Comparison of ENCODE assay signal across 18 mouse cellular contexts in the genomic region with DNA sequence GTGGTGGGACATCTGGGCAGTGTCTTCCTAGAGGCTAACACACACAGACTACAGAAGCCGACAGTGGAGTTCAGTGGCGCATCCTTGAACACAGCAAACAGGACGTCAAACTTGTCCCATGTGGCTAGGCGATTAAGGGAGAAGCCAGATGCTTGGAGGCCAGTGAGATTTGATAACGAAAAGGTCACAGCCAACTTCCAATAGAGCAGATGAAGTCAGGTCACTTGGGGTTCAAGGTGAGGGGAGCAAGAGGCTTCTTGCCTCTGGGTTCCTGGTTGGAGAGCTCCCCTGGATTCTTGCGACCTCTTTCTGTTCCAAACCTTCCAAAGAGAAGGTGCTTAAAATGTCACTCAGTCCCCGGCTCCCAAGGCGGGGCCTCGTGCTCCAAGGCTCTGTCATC. TPM values are rescaled to one million over a fixed set of nuclear protein-coding genes. Genes with fewer than 3 reads are reported as not detected.
DNase-seq lines count a peak whose midpoint lies in the region; ATAC-seq and TF ChIP-seq lines count a peak whose summit lies in the region.
"Had no signal": no experiment of that assay in that cellular context is flagged by ENCODE, and none has a peak within 500 bp of the region (broad histone marks: within the 10 kb centered on the region; RNA-seq: fewer than 3 reads in every experiment).

No protein-coding gene starts in this region.

- H3K27me3 ChIP-seq in hindbrain, postnatal 0 days (ENCODE audit: insufficient read depth, low read length), result no peaks in the 10 kb centered on the region
- H3K27me3 ChIP-seq in hindbrain, embryonic 11.5 days (ENCODE audit: control insufficient read depth, insufficient read depth, low read length), result no peaks in the 10 kb centered on the region
- no peaks in the 10 kb centered on the region for H3K27me3 ChIP-seq in thymus, adult 2 months (ENCODE audit: control insufficient read depth, insufficient read depth, low read length)
- H3K27me3 ChIP-seq: Patski had no signal

- H3K36me3 ChIP-seq in hindbrain, postnatal 0 days (ENCODE audit: insufficient read depth, low read length), result no peaks in the 10 kb centered on the region
- no peaks in the 10 kb centered on the region for H3K36me3 ChIP-seq in hindbrain, embryonic 11.5 days (ENCODE audit: control insufficient read depth, insufficient read depth, low read length)
- no peaks in the 10 kb centered on the region for H3K36me3 ChIP-seq in thymus, adult 2 months (ENCODE audit: control insufficient read depth, insufficient read depth, low read length)

- no peak for TF ChIP-seq CTCF in hindbrain, postnatal 0 days (IDR thresholded peaks at IDR 0.05; ENCODE audit: low read depth)
- TF ChIP-seq CTCF in thymus, adult 2 months (IDR thresholded peaks at IDR 0.05; ENCODE audit: borderline replicate concordance, control insufficient read depth, extremely low read depth, insufficient read depth, low read length, poor library complexity), result no peak

- H3K4me3 ChIP-seq in hindbrain, postnatal 0 days (ENCODE audit: low read length), result no peak overlapping the region
- H3K4me3 ChIP-seq in hindbrain, embryonic 11.5 days (ENCODE audit: low read depth, low read length), result no peak overlapping the region
- H3K4me3 ChIP-seq in thymus, adult 2 months (ENCODE audit: control insufficient read depth, insufficient read depth, low read length), result no peak overlapping the region

- no peaks in the 10 kb centered on the region for H3K4me1 ChIP-seq in hindbrain, postnatal 0 days (ENCODE audit: insufficient read depth, low read length)
- H3K4me1 ChIP-seq in hindbrain, embryonic 11.5 days (replicated peaks; ENCODE audit: control insufficient read depth, insufficient read depth, low read length), result no peaks in the 10 kb centered on the region
- peaks cover 32% of the 10 kb centered on the region for H3K4me1 ChIP-seq in thymus, adult 2 months (replicated peaks; ENCODE audit: control insufficient read depth, insufficient read depth, low read length)

- H3K27ac ChIP-seq in hindbrain, postnatal 0 days, result 0 out of 2 replicates have a peak overlapping the region, but pooled peaks have one; percentile 33
- no peak overlapping the region for H3K27ac ChIP-seq in hindbrain, embryonic 11.5 days (ENCODE audit: low read depth, low read length)
- peak overlapping the region; percentile 94 for H3K27ac ChIP-seq in thymus, adult 2 months (ENCODE audit: control insufficient read depth, insufficient read depth, low read length)

- no peak for TF ChIP-seq POLR2A in thymus, adult 2 months (IDR thresholded peaks at IDR 0.05; ENCODE audit: control insufficient read depth, extremely low read depth, insufficient read depth, low read length, poor library complexity)

- no peaks in the 10 kb centered on the region for H3K9me3 ChIP-seq in hindbrain, postnatal 0 days (ENCODE audit: low read length)
- no peaks in the 10 kb centered on the region for H3K9me3 ChIP-seq in hindbrain, embryonic 11.5 days (ENCODE audit: control insufficient read depth, low read length)

- DNase-seq in adrenal gland, adult (ENCODE audit: inconsistent age in 2 of 2, low spot score in 1 of 2), result peak; percentile 68 to 83
- DNase-seq in adrenal gland, postnatal 10 days, result no peak
- DNase-seq in hindbrain, postnatal 0 days (ENCODE audit: low spot score), result no peak
- no peak for DNase-seq in hindbrain, embryonic 11.5 days (ENCODE audit: low spot score)
- no peak for DNase-seq in thymus, adult 2 months
- no peak for DNase-seq in thymus, postnatal 4 days
- DNase-seq in right cerebral cortex, adult 2 months (ENCODE audit: low spot score in 2 of 2), result no peak
- DNase-seq: adrenal gland, postnatal 25 days; cerebellum, adult 18-20 months; right cerebral cortex, postnatal 4 days had no signal

- H3K4me2 ChIP-seq in hindbrain, postnatal 0 days (ENCODE audit: low read depth, low read length), result no peak overlapping the region
- H3K4me2 ChIP-seq in hindbrain, embryonic 11.5 days (replicated peaks; ENCODE audit: low read depth, low read length), result no peak overlapping the region

- no peak overlapping the region for H3K9ac ChIP-seq in hindbrain, postnatal 0 days (replicated peaks; ENCODE audit: low read length)
- no peak overlapping the region for H3K9ac ChIP-seq in hindbrain, embryonic 11.5 days (ENCODE audit: low read depth, low read length)

- no peak for ATAC-seq in hindbrain, postnatal 0 days
- no peak for ATAC-seq in hindbrain, embryonic 11.5 days (ENCODE audit: low FRiP score)
- no peak for ATAC-seq in erythroblast, adult 5-6 weeks (replicated peaks; ENCODE audit: low FRiP score, poor library complexity, severe bottlenecking)
- ATAC-seq: Patski had no signal

- WGBS in hindbrain, postnatal 0 days, result 79% methylated on average over 9 of the region's 9 CpGs
- WGBS in hindbrain, embryonic 11.5 days, result 75% methylated on average over 9 of the region's 9 CpGs
- 87% methylated on average over 9 of the region's 9 CpGs for WGBS in thymus, adult 2 months

RNA-seq across cellular contexts. Expression of a gene that starts 7.6 kb away (rescaled TPM):
- 10 to 100 TPM; 35.5 to 89.5 TPM for total RNA-seq in adrenal gland, postnatal 10 days (2021)
- 0.26 TPM in 1 of 2 replicates, not detected in the other for total RNA-seq in hindbrain, postnatal 0 days (2014; rRNA removed)
- not detected in 2 replicates for polyA plus RNA-seq in hindbrain, postnatal 0 days (2015; fragmentation: Nextera tagmentation; extraction: Ambion mirVana)
- polyA plus RNA-seq in hindbrain, embryonic 11.5 days (2014; fragmentation: Nextera tagmentation; extraction: Ambion mirVana), result not detected in 2 replicates
- polyA plus RNA-seq in thymus, adult 2 months (2012; rRNA removed), result 0.15 and 0.37 TPM in 2 replicates
- total RNA-seq in erythroblast, adult 5-6 weeks (2015; ENCODE audit: low replicate concordance), result not detected in 2 replicates
- 0.70 TPM in 1 of 2 replicates, not detected in the other for total RNA-seq in erythroblast, adult 5-6 weeks (2017; ENCODE audit: low replicate concordance)
- total RNA-seq: granulocyte monocyte progenitor cell, adult 5-6 weeks; left cerebral cortex, postnatal 36 days; megakaryocyte-erythroid progenitor cell, adult 5-6 weeks had no signal
- polyA plus RNA-seq: cortical plate, adult 2 months; frontal cortex, adult 2 months; intestine, embryonic 14.5 days; Patski had no signal

RNA-seq across cellular contexts. Expression of a gene that starts 29.4 kb away (rescaled TPM):
- total RNA-seq in adrenal gland, postnatal 10 days (2021), result 100 to 1,000 TPM; 103 to 122 TPM
- 0.36 and 0.47 TPM in 2 replicates for total RNA-seq in hindbrain, postnatal 0 days (2014; rRNA removed)
- polyA plus RNA-seq in hindbrain, postnatal 0 days (2015; fragmentation: Nextera tagmentation; extraction: Ambion mirVana), result 0.10 and 0.16 TPM in 2 replicates
- polyA plus RNA-seq in hindbrain, embryonic 11.5 days (2014; fragmentation: Nextera tagmentation; extraction: Ambion mirVana), result 0.10 TPM in 1 of 2 replicates, not detected in the other
- 11.8 and 12.1 TPM in 2 replicates for polyA plus RNA-seq in thymus, adult 2 months (2012; rRNA removed)
- 4.0 and 6.9 TPM in 2 replicates for total RNA-seq in erythroblast, adult 5-6 weeks (2015; ENCODE audit: low replicate concordance)
- 2.9 and 6.6 TPM in 2 replicates for total RNA-seq in erythroblast, adult 5-6 weeks (2017; ENCODE audit: low replicate concordance)
- total RNA-seq: granulocyte monocyte progenitor cell, adult 5-6 weeks; megakaryocyte-erythroid progenitor cell, adult 5-6 weeks had no signal

RNA-seq across cellular contexts. Expression of a gene that starts 34.9 kb away (rescaled TPM):
- 1 to 10 TPM; 6.0 to 9.0 TPM for total RNA-seq in adrenal gland, postnatal 10 days (2021)
- total RNA-seq in hindbrain, postnatal 0 days (2014; rRNA removed), result 3.8 and 4.1 TPM in 2 replicates
- polyA plus RNA-seq in hindbrain, postnatal 0 days (2015; fragmentation: Nextera tagmentation; extraction: Ambion mirVana), result 0.59 and 0.63 TPM in 2 replicates
- polyA plus RNA-seq in hindbrain, embryonic 11.5 days (2014; fragmentation: Nextera tagmentation; extraction: Ambion mirVana), result 1.4 and 1.8 TPM in 2 replicates
- polyA plus RNA-seq in thymus, adult 2 months (2012; rRNA removed), result 14.6 and 16.2 TPM in 2 replicates
- total RNA-seq in erythroblast, adult 5-6 weeks (2015; ENCODE audit: low replicate concordance), result 47.1 and 65.0 TPM in 2 replicates
- 44.1 and 45.0 TPM in 2 replicates for total RNA-seq in erythroblast, adult 5-6 weeks (2017; ENCODE audit: low replicate concordance)

RNA-seq across cellular contexts. Expression of a gene that starts 43.8 kb away (rescaled TPM):
- total RNA-seq in adrenal gland, postnatal 10 days (2021), result 100 to 1,000 TPM; 125 to 132 TPM
- total RNA-seq in hindbrain, postnatal 0 days (2014; rRNA removed), result 68.3 and 71.1 TPM in 2 replicates
- polyA plus RNA-seq in hindbrain, postnatal 0 days (2015; fragmentation: Nextera tagmentation; extraction: Ambion mirVana), result 78.2 and 83.9 TPM in 2 replicates
- polyA plus RNA-seq in hindbrain, embryonic 11.5 days (2014; fragmentation: Nextera tagmentation; extraction: Ambion mirVana), result 138 and 143 TPM in 2 replicates
- polyA plus RNA-seq in thymus, adult 2 months (2012; rRNA removed), result 103 and 106 TPM in 2 replicates
- total RNA-seq in erythroblast, adult 5-6 weeks (2015; ENCODE audit: low replicate concordance), result 797 and 835 TPM in 2 replicates
- total RNA-seq in erythroblast, adult 5-6 weeks (2017; ENCODE audit: low replicate concordance), result 707 and 918 TPM in 2 replicates

RNA-seq across cellular contexts. Expression of a gene that starts 57.6 kb away (rescaled TPM):
- total RNA-seq in adrenal gland, postnatal 10 days (2021), result 10 to 100 TPM; 33.1 to 37.3 TPM
- 62.5 and 69.4 TPM in 2 replicates for total RNA-seq in hindbrain, postnatal 0 days (2014; rRNA removed)
- 89.9 and 91.6 TPM in 2 replicates for polyA plus RNA-seq in hindbrain, postnatal 0 days (2015; fragmentation: Nextera tagmentation; extraction: Ambion mirVana)
- polyA plus RNA-seq in hindbrain, embryonic 11.5 days (2014; fragmentation: Nextera tagmentation; extraction: Ambion mirVana), result 90.9 and 97.5 TPM in 2 replicates
- polyA plus RNA-seq in thymus, adult 2 months (2012; rRNA removed), result 33.4 and 37.2 TPM in 2 replicates
- 2.9 and 5.2 TPM in 2 replicates for total RNA-seq in erythroblast, adult 5-6 weeks (2015; ENCODE audit: low replicate concordance)
- total RNA-seq in erythroblast, adult 5-6 weeks (2017; ENCODE audit: low replicate concordance), result 4.6 and 17.4 TPM in 2 replicates

Comparison
In these comparisons a context has a peak if more than half of its experiments do, and no peak if none do; other contexts are left out.
1. DNase-seq: peak in adrenal gland, adult (2 of 2); none in adrenal gland, postnatal 10 days (single experiment), hindbrain, postnatal 0 days (single experiment), hindbrain, embryonic 11.5 days (single experiment), thymus, adult 2 months (single experiment), thymus, postnatal 4 days (single experiment) and right cerebral cortex, adult 2 months (0 of 2).
2. RNA of a gene that starts 7.6 kb away (total RNA-seq): 35.5 to 89.5 TPM in adrenal gland, postnatal 10 days; 0.26 TPM in hindbrain, postnatal 0 days and 0.70 TPM in erythroblast, adult 5-6 weeks; every median in the first group is over 10 times any median in the second.
3. RNA of a gene that starts 29.4 kb away (total RNA-seq): 103 to 122 TPM in adrenal gland, postnatal 10 days; 2.9 to 6.9 TPM in erythroblast, adult 5-6 weeks and 0.36 to 0.47 TPM in hindbrain, postnatal 0 days; every median in the first group is over 10 times any median in the second.